Mouse (Mus musculus) small intestine, adult 2 months (tissue): ENCODE results near the gene Rap1gap2.

Experiments used
- CTCF ChIP-seq: fragments of 200-500 bp; IDR thresholded peaks from 2 replicates; pipeline ENCODE4 v1.5.1; 2012; ENCODE audit warnings: low read depth, mild to moderate bottlenecking, control low read depth, inconsistent platforms, low read length, moderate library complexity, mixed read lengths; ENCODE audit not compliant: insufficient replicate concordance, insufficient read length; ENCODE audit errors: extremely low read depth
- POLR2A ChIP-seq: fragments of 200-500 bp; IDR thresholded peaks from 2 replicates; pipeline ENCODE4 v1.6.1; 2012; ENCODE audit warnings: low read depth, mild to moderate bottlenecking, control low read depth, inconsistent platforms, low read length, moderate library complexity

DNA sequence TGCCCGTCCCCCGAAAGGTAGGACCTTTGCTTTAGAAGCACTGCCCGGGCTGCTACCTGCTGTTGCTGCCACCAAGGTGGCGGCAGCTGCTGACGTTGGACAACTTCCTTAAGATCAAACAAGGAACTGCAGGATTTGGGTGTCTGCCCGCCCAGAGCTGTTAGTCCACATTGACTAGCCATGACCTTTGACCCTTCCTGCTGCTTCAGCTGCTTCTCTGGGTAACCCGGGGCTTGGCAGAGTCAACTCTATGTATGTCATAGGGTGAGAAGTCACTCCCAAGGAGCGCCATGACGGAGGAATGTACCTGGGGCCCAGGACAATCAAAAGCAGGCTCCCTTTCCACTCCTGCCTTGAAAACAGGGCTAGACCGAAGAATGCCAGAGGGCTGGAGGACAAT lies 153.5 kb downstream of the Rap1gap2 start:
- TF ChIP-seq CTCF, result no peak
- TF ChIP-seq POLR2A, result no peak; the same call in 1 of the 2 replicates
